Mouse (Mus musculus) left cerebral cortex, postnatal 25 days (tissue): ENCODE measurements around the gene Kcnh3. TPM values are rescaled to one million over a fixed set of nuclear protein-coding genes. Genes with fewer than 3 reads are reported as not detected.
"Not testable (repeated sequence)": the region's sequence is repeated elsewhere in the genome, so short reads cannot be mapped to it uniquely, and the experiment has no call there.

ENCODE experiments used
- DNase-seq, 2 experiments: peaks; one replicate each; pipeline ENCODE4 v3.0.0; 2022; ENCODE audit warnings: low spot score in 2 of 2, mixed read lengths in 1 of 2
- intact Hi-C: fragments of 180-260 bp; cut with DNase I; formaldehyde crosslinking; loops from one replicate; pipeline ENCODE4 v1.15.1; 2025
- total RNA-seq, 2 experiments: library from RNA; stranded (reverse); gene quantifications; 2 replicates each; pipeline ENCODE4 v1.2.3; 2021

Kcnh3 gene
- total RNA-seq, 2 experiments from 2014 or later = 171 to 172 TPM

DNA sequence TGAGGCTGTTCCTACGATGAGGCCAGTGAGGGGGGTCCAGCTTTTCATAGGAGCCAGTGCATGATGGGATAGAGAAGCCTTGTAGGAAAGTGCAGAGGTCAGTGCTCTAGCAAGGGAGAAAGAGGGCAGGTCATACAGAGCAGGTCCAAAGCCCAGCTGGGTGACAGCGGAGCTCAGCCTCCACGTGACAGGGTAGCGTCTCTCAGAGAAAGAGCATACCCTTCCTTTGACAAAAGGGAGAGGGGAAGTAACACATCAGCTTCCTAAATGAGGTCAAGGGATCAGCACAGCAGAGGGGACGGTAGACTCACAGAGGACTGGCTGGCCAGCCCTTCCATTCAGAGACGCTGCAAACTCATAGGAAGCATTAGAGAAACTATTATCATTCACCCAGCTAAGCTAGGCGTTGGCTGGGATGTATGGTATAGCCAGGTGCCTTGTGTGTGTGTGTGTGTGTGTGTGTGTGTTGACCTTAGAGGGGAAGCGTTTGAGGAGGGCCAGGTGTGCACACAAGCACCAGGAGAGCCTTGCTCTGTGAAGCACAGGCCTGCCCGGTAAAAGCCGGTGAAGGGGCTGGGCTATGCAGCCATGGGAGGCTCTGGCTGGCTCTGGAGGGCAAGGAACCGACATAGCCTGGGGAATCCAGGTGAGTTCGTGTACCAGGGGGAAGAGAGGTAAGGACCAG lies 9.8 kb downstream of the Kcnh3 start:
- intact Hi-C loops = no loop called here
- no peak for DNase-seq

DNA sequence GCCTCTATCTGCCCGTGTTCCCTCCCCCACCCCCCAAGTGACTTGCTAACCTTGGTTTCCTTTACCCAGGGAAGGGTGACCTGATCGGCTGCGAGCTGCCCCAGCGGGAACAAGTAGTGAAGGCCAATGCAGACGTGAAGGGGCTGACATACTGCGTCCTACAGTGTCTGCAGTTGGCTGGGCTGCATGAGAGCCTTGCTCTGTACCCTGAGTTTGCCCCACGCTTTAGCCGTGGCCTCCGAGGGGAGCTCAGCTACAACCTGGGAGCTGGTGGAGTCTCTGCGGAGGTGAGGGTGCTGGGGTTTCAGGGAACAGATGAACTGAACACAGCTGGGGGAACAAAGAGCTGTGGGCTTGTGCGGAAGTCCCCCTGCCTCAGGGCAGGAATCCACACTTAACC lies 13.3 kb downstream of the Kcnh3 start:
- intact Hi-C loops = no loop called here

DNA sequence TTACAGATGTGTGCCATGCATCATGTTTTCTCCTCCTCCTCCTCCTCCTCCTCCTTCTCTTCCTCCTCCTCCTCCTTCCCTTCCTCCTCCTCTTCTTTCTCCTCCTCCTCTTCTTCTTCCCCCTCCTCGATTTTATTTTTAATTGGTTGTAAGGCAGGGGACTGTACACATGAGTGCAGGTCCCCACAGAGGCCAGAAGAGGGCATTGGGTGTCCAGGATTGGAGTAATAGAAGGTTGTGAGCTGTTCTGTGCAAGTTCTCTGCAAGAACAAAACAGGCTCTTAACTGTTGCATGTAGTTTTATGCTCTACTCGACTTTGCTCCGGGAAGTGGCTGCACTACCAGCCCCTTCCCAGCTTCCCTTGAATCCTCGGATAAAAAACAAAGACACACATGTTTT lies 15.5 kb downstream of the Kcnh3 start:
- DNase-seq = no peak
- intact Hi-C loops = no loop called here

More for the DNA sequence above, 13.3 kb downstream of the Kcnh3 start:
- DNase-seq = no peak

DNA sequence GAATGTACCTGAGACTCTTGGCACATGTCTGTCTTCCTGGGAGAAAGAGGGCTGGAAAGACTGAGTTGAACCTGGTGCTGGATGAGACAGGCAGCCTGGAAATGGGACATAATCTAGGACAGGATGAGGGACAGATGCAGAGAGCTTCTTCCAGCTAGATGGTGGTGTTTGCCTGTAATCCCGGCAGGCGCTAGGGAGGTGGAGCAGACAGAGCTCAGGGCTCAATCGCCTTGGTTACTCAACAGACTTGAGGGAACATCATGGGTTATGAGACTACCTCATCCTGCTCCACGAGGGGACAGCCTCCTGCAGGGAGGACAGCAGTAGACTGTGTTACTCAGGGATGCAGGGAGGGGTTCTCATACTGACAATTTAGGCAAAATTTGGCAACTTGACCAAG lies 16.6 kb downstream of the Kcnh3 start:
- intact Hi-C loops = no loop called here
- no peak for DNase-seq

DNA sequence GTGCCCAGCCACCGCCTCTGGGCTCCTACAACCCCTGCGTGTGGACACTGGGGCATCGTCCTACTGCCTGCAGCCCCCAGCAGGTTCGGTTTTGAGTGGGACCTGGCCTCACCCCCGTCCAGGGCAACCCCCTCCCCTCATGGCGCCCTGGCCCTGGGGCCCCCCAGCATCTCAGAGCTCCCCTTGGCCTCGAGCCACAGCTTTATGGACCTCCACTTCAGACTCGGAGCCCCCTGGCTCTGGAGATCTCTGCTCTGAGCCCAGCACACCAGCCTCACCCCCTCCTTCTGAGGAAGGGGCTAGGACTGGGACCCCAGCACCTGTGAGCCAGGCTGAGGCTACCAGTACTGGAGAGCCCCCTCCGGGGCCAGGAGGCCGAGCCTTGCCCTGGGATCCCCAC lies 17.4 kb downstream of the Kcnh3 start:
- no peak for DNase-seq
- intact Hi-C loops = no loop called here

DNA sequence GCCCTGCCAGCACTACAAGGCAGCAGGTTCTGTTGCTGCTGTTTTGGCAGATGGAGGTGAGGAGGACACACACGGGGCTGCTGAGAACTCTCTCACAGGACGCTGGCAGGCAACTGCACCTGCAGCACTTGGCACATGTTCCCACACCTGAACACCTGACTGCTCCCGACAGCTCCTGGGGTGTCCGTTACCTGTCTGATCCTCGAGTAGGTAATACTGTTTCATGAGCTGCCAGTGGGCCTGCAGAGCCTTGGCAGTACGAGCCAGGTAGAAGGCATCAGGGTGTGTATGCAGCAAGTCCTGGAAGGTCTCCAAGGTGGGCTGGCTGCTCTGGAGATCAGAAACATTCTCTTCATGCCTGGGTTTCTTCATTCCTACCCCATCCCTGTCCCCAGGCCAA lies 22.1 kb downstream of the Kcnh3 start:
- intact Hi-C loops, DNase-seq: not testable (repeated sequence)

DNA sequence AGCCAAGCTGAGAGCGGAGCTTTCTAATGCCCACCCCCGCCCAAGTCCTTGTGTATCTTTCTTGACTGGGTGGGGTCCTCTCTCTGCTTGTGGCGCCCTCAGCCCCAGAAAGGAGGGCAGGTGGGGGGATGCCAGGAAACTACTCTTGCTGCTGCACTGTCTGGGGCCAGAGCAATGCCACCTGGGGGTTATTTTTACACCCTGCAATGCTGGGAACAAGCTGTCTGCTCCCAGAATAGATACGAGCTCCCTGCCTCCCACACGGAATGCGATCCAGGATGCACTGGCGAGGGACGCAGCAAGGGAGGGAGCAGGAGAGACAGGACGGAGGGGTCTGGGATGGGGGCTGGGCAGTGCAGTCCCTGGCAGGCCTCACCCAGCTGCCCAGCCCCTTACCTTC lies 24.3 kb downstream of the Kcnh3 start:
- intact Hi-C loops = loop anchor here (1.0 to 2.0 kb wide), 2 partner anchors 14 to 25 kb away; partner anchors contain the start of gene Kcnh3
- DNase-seq = peak; percentile 81 to 95

DNA sequence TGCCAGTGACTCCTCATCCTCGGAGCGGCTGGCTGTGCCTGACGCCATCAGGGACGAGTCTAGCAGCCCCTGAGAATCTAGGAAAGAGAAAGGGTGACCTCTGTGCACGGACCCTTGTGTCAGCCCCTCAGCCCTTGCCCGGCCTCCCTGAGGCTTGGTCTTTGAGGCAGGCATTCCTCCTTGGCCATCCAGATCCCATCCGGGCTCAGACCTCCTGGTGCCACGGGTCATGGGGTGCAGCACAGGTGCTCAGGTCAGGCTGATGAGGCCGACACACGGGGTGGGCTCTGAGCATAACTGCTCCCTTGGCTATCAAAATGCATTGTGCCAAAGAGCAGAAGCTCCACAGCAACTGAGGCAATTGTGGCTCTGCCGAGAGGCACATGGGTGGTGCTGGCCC lies 25.3 kb downstream of the Kcnh3 start:
- intact Hi-C loops = loop anchor here (1.0 to 2.0 kb wide), 2 partner anchors 13 to 26 kb away; partner anchors contain the start of gene Kcnh3
- no peak for DNase-seq

DNA sequence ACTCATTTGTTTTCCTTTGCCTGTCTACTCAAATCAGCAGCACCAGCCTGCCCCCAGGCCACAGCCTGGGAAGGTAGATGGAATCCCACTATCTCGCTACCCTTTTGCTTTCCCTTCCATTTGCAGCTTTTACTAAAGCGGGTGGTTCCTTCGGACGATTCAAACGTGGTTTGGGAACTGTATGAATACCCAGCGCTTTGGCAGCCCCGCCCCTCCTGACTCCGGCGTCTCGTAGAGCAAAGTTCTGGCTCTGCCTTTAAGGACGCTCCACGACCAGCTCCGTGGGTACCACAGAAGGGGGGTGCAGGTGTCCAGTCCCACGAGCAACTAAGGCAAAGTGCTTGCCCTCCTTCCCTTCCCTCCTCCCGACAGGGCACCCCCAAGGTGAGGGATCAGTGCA lies 26.4 kb downstream of the Kcnh3 start:
- intact Hi-C loops, DNase-seq: not testable (repeated sequence)

DNA sequence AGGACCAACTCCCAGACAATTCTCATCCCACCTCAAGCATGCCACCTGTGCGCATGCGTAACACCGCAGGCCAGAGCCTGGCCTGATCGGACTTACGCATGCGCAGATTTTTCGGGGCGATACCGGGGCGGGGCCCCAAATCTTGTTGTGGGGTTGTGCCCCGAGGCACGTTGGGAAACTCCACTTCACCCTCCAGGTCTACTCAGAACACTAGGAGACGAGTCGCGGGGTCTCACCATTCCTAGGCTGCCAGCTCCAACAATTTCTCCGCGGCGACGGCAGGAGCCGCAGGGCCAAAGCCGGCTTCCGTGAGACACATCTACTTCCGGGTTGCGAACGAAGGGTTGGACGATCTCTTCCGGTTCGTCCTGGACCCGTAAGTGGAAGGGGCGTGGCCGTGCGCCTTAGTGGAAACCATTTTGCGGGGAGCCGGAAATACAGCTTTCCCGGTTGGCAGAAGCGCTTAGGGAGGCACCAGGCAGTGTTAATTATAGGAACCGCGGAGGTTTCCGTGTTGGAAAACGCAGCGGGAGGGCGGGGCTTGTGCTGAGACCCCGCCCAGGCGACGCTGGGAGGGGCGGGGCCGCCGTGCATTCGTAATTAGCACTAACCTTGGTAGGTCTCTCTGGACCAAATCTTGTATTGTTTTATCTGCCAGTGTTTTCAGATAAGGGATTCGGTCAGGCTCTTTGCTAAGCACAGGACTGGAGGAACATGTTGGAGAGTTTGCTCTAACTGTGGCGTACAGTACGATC lies 27.1 kb downstream of the Kcnh3 start, which contains the start of gene Mcrs1:
TSS of gene Mcrs1 (minus strand) at position 336 of the 755 bp plus-strand sequence.
- intact Hi-C loops = no loop called here
- peak; percentile 99 for DNase-seq

DNA sequence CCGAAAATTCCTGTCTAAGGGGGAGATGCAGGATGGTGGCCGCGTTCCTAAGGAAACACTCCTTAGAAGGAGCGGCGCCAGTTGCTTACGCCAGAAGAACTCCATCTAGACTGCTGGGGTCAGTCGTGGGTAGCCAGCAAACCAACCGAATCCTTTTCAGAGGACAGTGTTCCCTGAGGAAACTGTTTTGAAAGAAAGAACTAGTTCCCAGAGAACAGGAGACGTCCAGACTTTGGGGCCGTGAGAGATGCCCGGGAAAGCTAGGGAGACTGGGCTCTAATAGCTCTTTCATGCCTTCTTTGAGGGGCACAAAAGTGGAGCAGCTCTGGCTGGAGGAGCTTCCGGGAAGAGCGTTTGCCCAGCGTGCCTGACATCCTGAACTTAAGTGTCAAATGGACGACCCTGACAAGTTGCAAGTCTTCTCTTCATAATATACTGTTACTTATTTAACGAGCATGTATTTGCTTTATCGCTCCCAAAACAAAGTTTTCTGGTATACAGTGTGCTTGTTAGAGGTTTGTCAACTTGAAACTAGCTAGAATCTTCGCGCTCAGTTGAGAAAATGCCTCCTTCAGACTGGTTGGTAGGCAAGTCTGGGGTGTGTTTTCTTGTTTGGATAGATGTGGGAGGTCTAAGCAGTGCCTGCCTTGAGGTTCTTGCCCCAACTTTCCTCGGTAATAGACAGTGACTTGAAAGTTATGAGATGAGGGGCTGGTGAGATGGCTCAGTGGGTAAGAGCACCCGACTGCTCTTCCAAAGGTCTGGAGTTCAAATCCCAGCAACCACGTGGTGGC lies 27.9 kb downstream of the Kcnh3 start:
- intact Hi-C loops = no loop called here
- no peak for DNase-seq

DNA sequence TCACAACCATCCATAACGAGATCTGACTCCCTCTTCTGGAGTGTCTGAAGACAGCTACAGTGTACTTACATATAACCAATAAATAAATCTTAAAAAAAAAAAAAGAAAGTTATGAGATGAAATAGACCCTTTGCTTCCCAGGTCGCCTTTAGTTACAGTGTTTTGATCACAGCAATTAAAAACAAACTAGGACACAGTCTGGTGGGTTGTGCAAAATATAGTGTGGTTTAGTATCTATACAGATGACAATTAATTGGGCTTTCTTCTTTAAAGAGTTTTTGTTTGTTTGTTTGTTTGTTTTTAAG lies 28.5 kb downstream of the Kcnh3 start:
- intact Hi-C loops = not testable (repeated sequence)

DNA sequence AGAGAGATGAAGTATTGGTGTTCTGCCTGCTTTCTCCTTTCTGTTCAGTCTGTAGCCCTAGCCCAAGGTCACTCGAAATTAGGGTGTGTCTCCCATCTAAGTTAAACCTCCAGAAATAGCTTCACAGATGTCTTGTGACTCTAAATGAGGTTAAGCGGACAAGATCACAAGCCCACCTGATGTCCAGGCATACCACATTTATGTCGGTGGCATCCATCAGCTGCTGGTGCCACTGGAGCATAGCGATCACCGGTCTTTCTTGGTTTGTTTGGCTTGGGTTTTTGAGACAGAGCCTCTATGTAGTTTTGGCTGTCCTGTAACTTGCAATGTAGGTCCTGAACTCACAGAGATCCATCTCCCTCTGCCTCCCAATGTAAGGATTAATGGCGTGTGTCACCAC lies 29.1 kb downstream of the Kcnh3 start:
- intact Hi-C loops = no loop called here
- DNase-seq = no peak

More for the DNA sequence above, 28.5 kb downstream of the Kcnh3 start:
- DNase-seq = not testable (repeated sequence)

DNA sequence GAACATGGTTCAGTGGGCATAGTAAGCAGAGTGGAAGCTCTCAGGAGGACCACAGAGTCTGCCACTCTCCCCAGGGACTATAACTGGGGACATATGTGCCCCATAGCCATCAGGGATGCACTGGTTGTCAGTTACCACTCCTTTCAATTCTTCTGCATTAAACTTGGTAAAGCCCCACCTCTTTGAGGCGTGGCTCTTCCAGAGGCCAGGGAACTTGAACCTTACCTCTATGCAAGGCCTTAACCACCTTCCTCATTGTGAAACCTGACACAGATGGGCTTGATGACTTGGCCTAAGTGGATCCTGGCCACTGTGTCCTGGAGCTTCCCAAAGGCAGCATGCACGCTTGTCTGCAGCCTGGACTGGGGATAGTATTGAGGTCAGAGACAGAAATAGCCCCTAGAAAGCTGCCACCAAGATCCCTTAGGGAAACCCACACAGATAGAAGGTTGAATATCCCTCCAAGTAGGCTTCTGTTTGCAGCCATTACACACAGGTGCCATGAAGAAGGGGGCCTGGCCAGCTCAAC lies 29.9 kb downstream of the Kcnh3 start:
- no peak for DNase-seq
- intact Hi-C loops = no loop called here

DNA sequence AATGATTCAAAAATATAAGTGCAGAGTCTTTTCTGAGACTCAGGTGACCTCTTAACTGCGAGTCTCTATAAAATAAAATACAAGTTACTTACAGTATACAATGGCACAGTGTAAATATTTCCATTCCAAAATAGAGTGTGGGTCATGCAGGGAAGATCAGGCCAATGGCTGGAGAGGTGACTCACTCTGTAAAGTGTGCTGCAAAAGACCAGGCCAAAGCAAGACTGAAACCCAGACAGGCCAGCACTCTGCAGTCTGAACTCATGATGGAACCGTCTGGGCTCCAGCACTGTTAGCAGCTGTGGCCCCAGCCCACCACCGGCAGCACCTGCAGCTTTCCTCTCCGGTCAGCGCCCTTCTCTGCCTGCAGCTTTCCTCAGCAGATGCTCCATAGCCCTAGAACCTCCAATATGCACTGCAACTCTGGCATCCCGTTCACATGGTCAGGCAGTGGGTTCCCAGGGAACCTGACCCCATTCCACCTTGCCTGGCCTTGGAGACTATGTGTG lies 30.6 kb downstream of the Kcnh3 start:
- intact Hi-C loops = no loop called here
- no peak for DNase-seq

DNA sequence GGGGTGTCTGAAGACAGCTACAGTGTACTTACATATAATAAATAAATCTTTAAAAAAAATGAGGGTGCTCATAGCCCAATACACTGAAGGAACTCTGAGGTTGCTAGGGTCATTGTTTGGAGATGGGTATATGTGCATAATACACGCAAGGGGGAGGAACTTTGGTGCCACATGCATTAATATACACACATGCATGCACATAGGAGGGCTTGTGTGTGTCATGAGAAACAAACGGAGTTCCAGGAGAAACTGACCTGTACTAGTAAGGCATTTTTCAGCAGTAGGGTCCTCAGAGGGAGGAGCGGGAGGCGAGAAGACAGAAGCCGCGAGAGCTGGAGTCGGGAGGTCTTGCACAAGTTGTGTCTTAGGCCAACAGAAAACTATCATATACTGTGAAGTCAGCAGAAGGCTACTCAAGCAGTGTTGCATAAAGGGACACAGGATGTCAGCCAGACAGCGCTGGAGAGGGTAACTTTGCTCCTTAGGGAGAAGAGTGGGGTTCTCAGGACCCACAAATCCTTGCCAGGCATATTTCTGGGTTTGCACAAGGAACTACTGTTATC lies 34.6 kb downstream of the Kcnh3 start:
- intact Hi-C loops = no loop called here
- no peak for DNase-seq

DNA sequence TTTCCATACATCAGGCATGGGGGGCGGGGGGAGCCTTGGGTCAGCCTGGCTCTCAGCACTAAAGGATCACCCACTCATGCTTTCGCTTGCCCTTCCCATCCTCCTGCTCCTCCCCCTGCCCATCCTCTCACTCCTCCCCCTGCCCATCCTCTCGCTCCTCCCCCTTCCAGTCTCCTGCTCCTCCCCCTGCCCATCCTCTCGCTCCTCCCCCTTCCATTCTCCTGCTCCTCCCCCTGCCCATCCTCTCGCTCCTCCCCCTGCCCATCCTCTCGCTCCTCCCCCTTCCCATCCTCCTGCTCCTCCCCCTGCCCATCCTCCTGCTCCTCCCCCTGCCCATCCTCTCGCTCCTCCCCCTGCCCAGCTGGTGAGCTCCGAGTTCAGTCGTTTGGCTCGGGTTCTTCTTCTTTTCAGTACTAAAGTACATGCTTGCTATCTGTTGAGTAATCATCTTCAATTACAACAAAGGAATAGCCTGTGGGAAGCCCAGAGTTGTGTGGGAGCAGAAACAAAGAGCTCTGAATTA lies 35.1 kb downstream of the Kcnh3 start:
- intact Hi-C loops = loop anchor here (5.0 to 10.0 kb wide), 2 partner anchors 37 to 205 kb away; partner anchors contain the start of genes Kcnh3 and Prph
- peak in 1 of 2 experiments; percentile 71 for DNase-seq

DNA sequence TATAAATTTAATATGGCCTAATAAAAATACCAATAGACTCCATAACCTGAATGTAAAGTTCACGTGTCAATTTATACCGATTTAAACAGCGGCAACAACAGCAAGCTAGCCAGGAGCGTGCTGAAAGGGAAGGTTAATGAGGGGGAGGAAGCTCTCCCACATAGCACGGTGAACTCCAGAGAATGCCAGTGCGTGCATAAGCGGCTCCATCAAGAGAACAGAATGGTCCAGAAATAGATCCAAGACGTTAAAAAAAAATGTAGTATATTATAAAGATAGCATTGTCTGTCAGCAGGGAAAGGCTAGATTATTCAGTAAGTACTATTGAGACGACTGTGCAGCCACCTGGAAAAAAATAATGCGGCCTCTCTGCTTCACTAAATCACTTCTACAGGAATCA lies 38.0 kb downstream of the Kcnh3 start:
- intact Hi-C loops = loop anchor here (2.0 to 10.0 kb wide), 3 partner anchors 14 to 208 kb away; partner anchors contain the start of genes Kcnh3 and Prph

DNA sequence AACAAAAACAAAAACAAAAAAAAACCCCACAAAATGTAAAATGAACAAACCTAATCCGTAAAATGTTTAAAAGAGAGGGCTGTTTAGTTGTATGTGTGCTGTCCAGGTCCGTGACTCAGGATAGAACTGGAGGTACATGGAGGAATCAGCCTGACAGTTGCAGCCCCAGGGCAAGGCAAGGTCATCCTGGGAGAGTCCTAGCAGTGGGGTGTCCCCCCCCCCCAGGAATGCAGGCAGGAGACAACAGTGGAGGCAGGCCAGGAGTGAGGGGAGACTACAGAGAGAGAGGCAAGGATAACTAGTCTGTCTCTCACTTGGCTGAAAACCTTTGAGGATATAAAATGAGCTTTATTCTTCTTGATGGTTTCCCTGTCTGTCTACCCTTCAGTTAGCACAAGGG lies 39.7 kb downstream of the Kcnh3 start:
- intact Hi-C loops = loop anchor here (5.0 to 10.0 kb wide), 2 partner anchors 42 to 210 kb away; partner anchors contain the start of genes Kcnh3 and Prph

More for the DNA sequence above, 38.0 kb downstream of the Kcnh3 start:
- DNase-seq = peak in 1 of 2 experiments; percentile 57

More for the DNA sequence above, 39.7 kb downstream of the Kcnh3 start:
- no peak for DNase-seq
